Mouse (Mus musculus) heart, postnatal 4 days (tissue): ENCODE results near the gene Ncbp2. TPM values are rescaled to one million over a fixed set of nuclear protein-coding genes. Genes with fewer than 3 reads are reported as not detected.

Experiments
- DNase-seq: peaks from one replicate; pipeline ENCODE4 v3.0.0; 2021
- microRNA-seq, 2 experiments: library from miRNA; unstranded; fragments of <30 nt; microRNA quantifications; one replicate each; pipeline ENCODE4 v1.2.0; 2021 to 2022
- total RNA-seq, 2 experiments: library from RNA; stranded (reverse); gene quantifications; 2 replicates each; pipeline ENCODE4 v1.2.3; 2021

Gene Ncbp2
- total RNA-seq, 2 experiments from 2014 or later: 25.5 to 29.0 TPM

- no peak for DNase-seq
Measured at GRCm38 (mm10) chr16:32010330-32010729, 62.0 kb downstream of the Ncbp2 start.

Small RNA genes lying within 50 kb of the gene (microRNA-seq; reads per million reads assigned to microRNA genes)
- 0 reads per million in 2 experiments for gene Gm26269

Other genes starting within 250 kb of the Ncbp2 start
- under 1 TPM in 1 of 2 experiments, not detected in 1; 0.07 TPM for gene Meltf, start 69.7 kb upstream of the Ncbp2 start, total RNA-seq
- gene Pigz, start 14.7 kb upstream of the Ncbp2 start, total RNA-seq: 1 to 10 TPM; 1.0 to 1.2 TPM
- 10 to 100 TPM; 60.4 to 66.7 TPM for gene 0610012G03Rik, start within 50 bp of the Ncbp2 start, total RNA-seq
- 10 to 100 TPM; 22.4 to 23.2 TPM for gene Senp5, start 54.8 kb downstream of the Ncbp2 start, total RNA-seq
- 10 to 100 TPM; 45.7 to 46.8 TPM for gene Pak2, start 130.8 kb downstream of the Ncbp2 start, total RNA-seq
- gene Pigx, start 151.2 kb downstream of the Ncbp2 start, total RNA-seq: 10 to 100 TPM; 26.2 to 29.6 TPM
- gene Cep19, start 151.3 kb downstream of the Ncbp2 start, total RNA-seq: 1 to 10 TPM; 9.8 to 9.9 TPM
- gene Nrros, start 217.1 kb downstream of the Ncbp2 start, total RNA-seq: 1 to 10 TPM; 6.0 to 6.7 TPM
- not detected for gene Bex6, start 231.3 kb downstream of the Ncbp2 start, total RNA-seq